Mouse (Mus musculus) T-helper 17 cell (primary cell): Measurements from ENCODE around the gene Fam129b.

Experiments used
- in situ Hi-C, 2 experiments: fragments of 300-600 bp; cut with MboI, MseI; formaldehyde crosslinking; loops; 1 replicate in 1 of 2; 2 replicates in 1 of 2; pipeline ENCODE4 v1.15.1; 2025; ENCODE audit warnings: high pct_unique_total_duplicates in 2 of 2

The Fam129b gene

GRCm38 (mm10) chr2:32859010-32859621 is 16.8 kb upstream of the Fam129b start:
- in situ Hi-C loops: no loop called here

GRCm38 (mm10) chr2:32859622-32860012 is 16.3 kb upstream of the Fam129b start:
- in situ Hi-C loops: loop anchor here (10.0 kb wide), 1 partner anchor 65 kb away; no protein-coding TSS in a partner anchor

- in situ Hi-C loops: loop anchor here (10.0 kb wide), 1 partner anchor 64 kb away; no protein-coding TSS in a partner anchor
Observed at GRCm38 (mm10) chr2:32860799-32861198, 15.1 kb upstream of the Fam129b start.

- in situ Hi-C loops: loop anchor here (10.0 kb wide), 1 partner anchor 61 kb away; no protein-coding TSS in a partner anchor
Observed at GRCm38 (mm10) chr2:32863317-32863716, 12.6 kb upstream of the Fam129b start.

- in situ Hi-C loops: loop anchor here (10.0 kb wide), 1 partner anchor 60 kb away; no protein-coding TSS in a partner anchor
Observed at GRCm38 (mm10) chr2:32864755-32865154, 11.2 kb upstream of the Fam129b start.

- in situ Hi-C loops: loop anchor here (10.0 kb wide), 1 partner anchor 57 kb away; no protein-coding TSS in a partner anchor
Observed at GRCm38 (mm10) chr2:32867354-32867753, 8.6 kb upstream of the Fam129b start.

GRCm38 (mm10) chr2:32869721-32870274 is 6.1 kb upstream of the Fam129b start:
- in situ Hi-C loops: loop anchor here (10.0 kb wide), 2 partner anchors 55 to 715 kb away; partner anchors contain the start of gene Prrc2b (in 1 of the 2)

GRCm38 (mm10) chr2:32870275-32871100 is 5.4 kb upstream of the Fam129b start:
- in situ Hi-C loops: loop anchor here in 1 of 2 experiments (10.0 kb wide), 1 partner anchor 716 kb away; the partner anchor contains the start of gene Prrc2b

- in situ Hi-C loops: loop anchor here in 1 of 2 experiments (10.0 kb wide), 1 partner anchor 719 kb away; the partner anchor contains the start of gene Prrc2b
Observed at GRCm38 (mm10) chr2:32874070-32874469, 1.8 kb upstream of the Fam129b start.

- in situ Hi-C loops: loop anchor here in 1 of 2 experiments (10.0 kb wide), 1 partner anchor 720 kb away; the partner anchor contains the start of gene Prrc2b
Observed at GRCm38 (mm10) chr2:32874951-32875674, 801 bp upstream of the Fam129b start.

GRCm38 (mm10) chr2:32876490-32877302 is 782 bp downstream of the Fam129b start:
- in situ Hi-C loops: loop anchor here in 1 of 2 experiments (10.0 kb wide), 1 partner anchor 722 kb away; the partner anchor contains the start of gene Prrc2b

GRCm38 (mm10) chr2:32877303-32877702 is 1.4 kb downstream of the Fam129b start:
- in situ Hi-C loops: loop anchor here in 1 of 2 experiments (10.0 kb wide), 1 partner anchor 723 kb away; the partner anchor contains the start of gene Prrc2b

GRCm38 (mm10) chr2:32877761-32878393 is 2.0 kb downstream of the Fam129b start:
- in situ Hi-C loops: loop anchor here in 1 of 2 experiments (10.0 kb wide), 1 partner anchor 723 kb away; the partner anchor contains the start of gene Prrc2b

- in situ Hi-C loops: loop anchor here in 1 of 2 experiments (10.0 kb wide), 1 partner anchor 724 kb away; the partner anchor contains the start of gene Prrc2b
Observed at GRCm38 (mm10) chr2:32878396-32878795, 2.5 kb downstream of the Fam129b start.

- in situ Hi-C loops: loop anchor here in 1 of 2 experiments (10.0 kb wide), 1 partner anchor 725 kb away; the partner anchor contains the start of gene Prrc2b
Observed at GRCm38 (mm10) chr2:32879593-32879992, 3.7 kb downstream of the Fam129b start.

- in situ Hi-C loops: no loop called here
Observed at GRCm38 (mm10) chr2:32881054-32881453, 5.1 kb downstream of the Fam129b start.

- in situ Hi-C loops: no loop called here
Observed at GRCm38 (mm10) chr2:32881723-32882122, 5.8 kb downstream of the Fam129b start.

- in situ Hi-C loops: no loop called here
Observed at GRCm38 (mm10) chr2:32882283-32883043, 6.5 kb downstream of the Fam129b start.
